Mouse (Mus musculus) CH12.LX (cell line): ENCODE measurements around the gene Gapdhs. TPM values are rescaled to one million over a fixed set of nuclear protein-coding genes. Genes with fewer than 3 reads are reported as not detected.

Source experiments
- DNase-seq: peaks from one replicate; pipeline ENCODE4 v3.0.0-alpha.2; 2013; ENCODE audit errors: extremely low read depth
- H3K27ac ChIP-seq: 2 replicates; pipeline ENCODE4 v1.5.1; 2012; ENCODE audit warnings: low read depth, mild to moderate bottlenecking, control low read depth, moderate library complexity; ENCODE audit not compliant: insufficient read depth
- H3K27me3 ChIP-seq: replicated peaks from 2 replicates; pipeline ENCODE3; 2012; ENCODE audit warnings: inconsistent platforms
- H3K36me3 ChIP-seq, 2 experiments: replicated peaks in 1 of 2; 2 replicates each; pipeline versions ENCODE3 to v1.6.1; 2012; ENCODE audit warnings: inconsistent platforms in 1 of 2, low read length in 1 of 2, mild to moderate bottlenecking in 1 of 2, mixed read lengths in 1 of 2, moderate library complexity in 1 of 2; ENCODE audit not compliant: control insufficient read depth in 1 of 2, insufficient read depth in 1 of 2
- H3K4me1 ChIP-seq, 2 experiments: 2 replicates each; pipeline ENCODE4 v1.6.1; 2012; ENCODE audit warnings: inconsistent platforms in 1 of 2, moderate library complexity in 1 of 2; ENCODE audit not compliant: insufficient read depth in 2 of 2, control insufficient read depth in 1 of 2
- H3K4me2 ChIP-seq: 2 replicates; pipeline ENCODE4 v1.6.1; 2012; ENCODE audit warnings: low read depth, mild to moderate bottlenecking, control low read depth; ENCODE audit not compliant: poor library complexity, insufficient read depth, severe bottlenecking
- H3K4me3 ChIP-seq, 3 experiments: fragments of 150-350 bp in 1 of 3; sonication (generic) in 1 of 3; replicated peaks in 1 of 3; 2 replicates each; pipeline versions ENCODE3 to v1.5.1; 2011 to 2012; ENCODE audit warnings: low read depth in 2 of 3, low read length in 2 of 3, mild to moderate bottlenecking in 2 of 3, moderate library complexity in 2 of 3, control low read depth in 1 of 3, improper control_type of control experiment in 1 of 3, inconsistent platforms in 1 of 3, mixed read lengths in 1 of 3; ENCODE audit not compliant: poor library complexity in 1 of 3
- H3K79me2 ChIP-seq: replicated peaks from 2 replicates; pipeline ENCODE4 v1.6.1; 2012; ENCODE audit warnings: mild to moderate bottlenecking, moderate library complexity; ENCODE audit not compliant: control insufficient read depth, poor library complexity, insufficient read depth, severe bottlenecking; ENCODE audit errors: extremely low read depth
- H3K9ac ChIP-seq: 2 replicates; pipeline ENCODE4 v1.6.1; 2012; ENCODE audit warnings: low read depth, mild to moderate bottlenecking, control low read depth, moderate library complexity; ENCODE audit not compliant: insufficient read depth
- H3K9me3 ChIP-seq: replicated peaks from 2 replicates; pipeline ENCODE3; 2012; ENCODE audit warnings: low read length, inconsistent platforms, mixed read lengths
- BHLHE40 ChIP-seq: IDR thresholded peaks from 2 replicates; pipeline ENCODE4 v1.6.1; 2011; ENCODE audit warnings: mild to moderate bottlenecking, low read depth, low read length, improper control_type of control experiment
- CHD1 ChIP-seq: IDR thresholded peaks from 2 replicates; pipeline ENCODE4 v1.6.1; 2012; ENCODE audit warnings: low read depth, low read length, improper control_type of control experiment, inconsistent platforms
- CHD2 ChIP-seq: IDR thresholded peaks from 2 replicates; pipeline ENCODE4 v1.6.1; 2011; ENCODE audit warnings: low read length, improper control_type of control experiment
- CTCF ChIP-seq, 2 experiments: IDR thresholded peaks in 1 of 2; conservative IDR thresholded peaks in 1 of 2; 2 replicates each; pipeline ENCODE4 v1.5.1; 2011 to 2012; ENCODE audit warnings: low read depth in 2 of 2, low read length in 2 of 2, improper control_type of control experiment in 1 of 2, inconsistent platforms in 1 of 2, mild to moderate bottlenecking in 1 of 2, moderate library complexity in 1 of 2
- E2F4 ChIP-seq: IDR thresholded peaks from 2 replicates; pipeline ENCODE4 v1.6.1; 2011; ENCODE audit warnings: low read depth, low read length, improper control_type of control experiment; ENCODE audit not compliant: insufficient replicate concordance
- ELF1 ChIP-seq: IDR thresholded peaks from 2 replicates; pipeline ENCODE4 v1.6.1; 2014; ENCODE audit warnings: low read depth, mild to moderate bottlenecking, inconsistent platforms, low read length, improper control_type of control experiment
- EP300 ChIP-seq: IDR thresholded peaks from 2 replicates; pipeline ENCODE4 v1.6.1; 2011; ENCODE audit warnings: low read length, improper control_type of control experiment
- ETS1 ChIP-seq: conservative IDR thresholded peaks from 2 replicates; pipeline ENCODE4 v1.6.1; 2012; ENCODE audit warnings: low read depth, mild to moderate bottlenecking, inconsistent platforms, low read length, improper control_type of control experiment, moderate library complexity
- GABPA ChIP-seq: IDR thresholded peaks from 2 replicates; pipeline ENCODE4 v1.6.1; 2012; ENCODE audit warnings: low read depth, low read length, improper control_type of control experiment, inconsistent platforms; ENCODE audit not compliant: insufficient replicate concordance
- JUN ChIP-seq: IDR thresholded peaks from 2 replicates; pipeline ENCODE4 v1.6.1; 2011; ENCODE audit warnings: low read depth, mild to moderate bottlenecking, low read length, improper control_type of control experiment, moderate library complexity; ENCODE audit not compliant: insufficient read depth
- JUND ChIP-seq: conservative IDR thresholded peaks from 2 replicates; pipeline ENCODE4 v1.6.1; 2011; ENCODE audit warnings: low read depth, low read length, improper control_type of control experiment
- KAT2A ChIP-seq: IDR thresholded peaks from 2 replicates; pipeline ENCODE4 v1.6.1; 2012; ENCODE audit warnings: low read length, improper control_type of control experiment, inconsistent platforms; ENCODE audit not compliant: insufficient replicate concordance
- MAFK ChIP-seq: IDR thresholded peaks from 2 replicates; pipeline ENCODE4 v1.6.1; 2011; ENCODE audit warnings: low read length, improper control_type of control experiment; ENCODE audit not compliant: insufficient replicate concordance
- MAZ ChIP-seq: IDR thresholded peaks from 2 replicates; pipeline ENCODE4 v1.6.1; 2012; ENCODE audit warnings: low read depth, mild to moderate bottlenecking, inconsistent platforms, low read length, improper control_type of control experiment, moderate library complexity
- MYC ChIP-seq: IDR thresholded peaks from 2 replicates; pipeline ENCODE4 v1.6.1; 2011; ENCODE audit warnings: low read depth, mild to moderate bottlenecking, improper control_type of control experiment, low read length
- NRF1 ChIP-seq: IDR thresholded peaks from 2 replicates; pipeline ENCODE4 v1.6.1; 2014; ENCODE audit warnings: low read depth, mild to moderate bottlenecking, inconsistent platforms, low read length, improper control_type of control experiment, moderate library complexity
- PAX5 ChIP-seq: IDR thresholded peaks from 2 replicates; pipeline ENCODE4 v1.6.1; 2012; ENCODE audit warnings: low read length, inconsistent platforms, mixed read lengths
- POLR2A ChIP-seq: IDR thresholded peaks from 2 replicates; pipeline ENCODE4 v1.6.1; 2011; ENCODE audit warnings: low read depth, mild to moderate bottlenecking, improper control_type of control experiment, low read length
- RAD21 ChIP-seq: IDR thresholded peaks from 2 replicates; pipeline ENCODE4 v1.6.1; 2011; ENCODE audit warnings: low read depth, mild to moderate bottlenecking, low read length, improper control_type of control experiment, moderate library complexity
- UBTF ChIP-seq: IDR thresholded peaks from 2 replicates; pipeline ENCODE4 v1.6.1; 2012; ENCODE audit warnings: low read depth, mild to moderate bottlenecking, inconsistent platforms, low read length, improper control_type of control experiment, moderate library complexity
- USF2 ChIP-seq: conservative IDR thresholded peaks from 2 replicates; pipeline ENCODE4 v1.6.1; 2011; ENCODE audit warnings: low read depth, low read length, improper control_type of control experiment
- ZC3H11A ChIP-seq: IDR thresholded peaks from 2 replicates; pipeline ENCODE4 v1.6.1; 2012; ENCODE audit warnings: low read depth, mild to moderate bottlenecking, inconsistent platforms, low read length, improper control_type of control experiment
- ZMIZ1 ChIP-seq: IDR thresholded peaks from 2 replicates; pipeline ENCODE4 v1.6.1; 2012; ENCODE audit warnings: low read depth, mild to moderate bottlenecking, inconsistent platforms, low read length, improper control_type of control experiment
- ZNF384 ChIP-seq: IDR thresholded peaks from 2 replicates; pipeline ENCODE4 v1.6.1; 2012; ENCODE audit warnings: low read depth, low read length, improper control_type of control experiment, inconsistent platforms
- dilution Hi-C: fragments of 300-500 bp; cut with MboI; formaldehyde crosslinking; loops from 2 replicates; pipeline ENCODE4 v1.14.3; 2020; ENCODE audit warnings: low sequenced_read_pairs; ENCODE audit not compliant: extremely low pct_unique_long_range_greater_than_20kb, extremely low pct_ligation_motif_present
- in situ Hi-C: fragments of 300-500 bp; cut with MboI; formaldehyde crosslinking; loops from 3 replicates; pipeline ENCODE4 v1.14.3; 2019; ENCODE audit warnings: low sequenced_read_pairs, low pct_ligation_motif_present, low pct_unique_long_range_greater_than_20kb, mixed read lengths
- polyA plus RNA-seq: library from polyadenylated mRNA; unstranded; fragments of >175 nt; gene quantifications from 2 replicates; pipeline ENCODE4 v1.2.1, GENCODE M21; 2012; ENCODE audit warnings: low read depth; ENCODE audit not compliant: insufficient read length
- total RNA-seq, 2 experiments: library from RNA; depleted of rRNA; stranded (reverse); fragments of 300-350 nt in 1 of 2; fragments of >200 nt in 1 of 2; gene quantifications; 2 replicates each; pipeline ENCODE4 v1.2.3; 2012 to 2014

Gapdhs gene
- total and polyA plus RNA-seq, 3 experiments: 0.89 to 1.7 TPM; not detected in 1

DNA sequence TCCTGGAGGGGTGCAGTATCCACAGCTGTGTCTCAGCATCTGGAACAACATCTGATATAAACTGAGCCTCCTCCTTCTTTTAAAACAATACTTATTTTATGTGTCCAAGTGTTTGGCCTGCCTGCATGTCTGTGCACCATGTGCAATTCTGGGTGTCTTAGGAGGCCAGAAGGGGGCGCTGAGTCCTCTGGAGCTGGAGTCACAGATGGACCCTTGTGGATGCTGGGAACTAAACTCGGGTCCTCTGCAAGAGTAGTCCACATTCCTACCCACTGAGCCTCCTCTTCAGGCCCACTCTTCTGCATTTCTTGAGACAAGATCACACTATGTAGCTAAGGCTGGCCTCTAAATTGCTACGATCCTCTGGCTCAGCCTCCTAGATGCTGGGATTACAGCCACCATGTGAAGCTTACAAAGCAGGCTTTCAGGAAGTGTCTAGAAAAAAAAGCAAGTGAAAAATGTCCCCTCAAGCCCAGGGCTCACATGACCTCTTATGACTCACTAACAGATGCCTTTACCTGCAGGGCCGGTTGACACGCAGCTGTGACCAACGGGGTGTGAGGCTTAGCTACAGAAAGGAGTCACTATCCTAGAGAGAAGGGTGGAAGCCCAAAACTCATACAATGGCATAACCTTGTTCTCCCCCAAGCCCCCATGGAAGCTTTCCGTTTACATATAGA, 4.2 kb upstream of the Gapdhs start:
- peak; percentile 56 for DNase-seq
- Histone ChIP-seq H3K36me3 (peaks cover 0 to 4% of the 10 kb centered on the region in 2 experiments), H3K79me2 (no peaks in the 10 kb centered on the region), H3K4me1 (peaks cover 15 to 37% of the 10 kb centered on the region in 2 experiments), H3K4me3 (no peak overlapping the region), H3K4me2 (no peak overlapping the region), H3K9me3 (no peaks in the 10 kb centered on the region), H3K27me3 (no peaks in the 10 kb centered on the region), H3K27ac (no peak overlapping the region), H3K9ac (no peak overlapping the region)
- dilution Hi-C loops: no loop called here
- in situ Hi-C loops: no loop called here
- TF ChIP-seq USF2 (no peak; the same call in 1 of the 2 replicates), CTCF (conservative IDR thresholded peaks at IDR 0.05 in 1 of 2, IDR thresholded peaks at IDR 0.05 in 1 of 2; ENCODE audit: low read depth in 2 of 2, low read length in 2 of 2) (peak in 1 of 2 experiments; percentile 47; a peak in 2 of 4 replicates), ETS1 (peak; percentile 80), MAZ (no peak), EP300 (no peak), CHD1 (no peak), ZNF384 (peak; percentile 54; the same call in 1 of the 2 replicates), BHLHE40 (peak; percentile 63), KAT2A (no peak), UBTF (no peak)

DNA sequence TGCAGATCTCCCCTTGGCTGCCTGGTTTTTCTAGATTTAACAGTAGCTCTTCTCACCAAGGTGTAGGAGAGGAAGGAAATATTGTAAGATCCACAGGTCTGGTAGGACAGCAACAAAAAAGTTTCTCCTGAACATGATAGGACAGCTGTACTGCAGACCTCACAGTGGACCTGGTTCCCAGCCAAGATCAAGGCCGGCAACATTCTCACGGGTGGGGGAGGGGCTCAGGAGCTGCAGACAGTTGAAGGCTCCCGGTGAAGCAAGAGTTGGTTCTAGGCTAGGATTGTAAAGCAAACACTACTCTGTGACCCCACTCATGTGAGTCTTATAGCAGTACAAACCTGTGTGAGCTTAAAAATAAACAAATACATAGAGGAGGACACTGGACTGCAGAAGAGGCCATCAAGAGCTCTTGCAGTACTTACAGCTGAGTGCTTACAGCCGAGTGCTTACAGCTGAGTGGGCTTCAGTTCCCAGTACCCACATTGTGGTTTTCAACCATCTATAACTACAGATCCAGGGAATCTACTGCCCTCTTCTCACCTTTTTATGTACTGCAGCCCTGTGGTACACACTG, 629 bp upstream of the Gapdhs start:
- Histone ChIP-seq H3K9me3 (peaks cover 5% of the 10 kb centered on the region), H3K4me1 (peaks cover 20 to 59% of the 10 kb centered on the region in 2 experiments), H3K4me3 (no peak overlapping the region), H3K36me3 (peaks cover 0 to 14% of the 10 kb centered on the region in 2 experiments), H3K9ac (no peak overlapping the region), H3K4me2 (no peak overlapping the region), H3K79me2 (no peaks in the 10 kb centered on the region), H3K27me3 (no peaks in the 10 kb centered on the region), H3K27ac (no peak overlapping the region)
- no peak for DNase-seq
- in situ Hi-C loops: no loop called here
- TF ChIP-seq POLR2A (no peak), JUN (no peak), E2F4 (no peak), ZMIZ1 (no peak), MAFK (no peak), ELF1 (no peak), MYC (no peak), ETS1 (no peak), GABPA (no peak), RAD21 (no peak), CHD2 (no peak), ZC3H11A (no peak), KAT2A (no peak), JUND (no peak), NRF1 (no peak), PAX5 (no peak)
- dilution Hi-C loops: no loop called here
